Mouse (Mus musculus) liver, adult 2 months (tissue): Measurements from ENCODE around the gene Fbp1.

ENCODE experiments used
- CTCF ChIP-seq: fragments of 200-500 bp; IDR thresholded peaks from 2 replicates; pipeline ENCODE4 v1.5.1; 2011; ENCODE audit warnings: low read depth, low read length, control low read depth
- POLR2A ChIP-seq: fragments of 200-500 bp; IDR thresholded peaks from 2 replicates; pipeline ENCODE4 v1.6.1; 2011; ENCODE audit warnings: low read length, control low read depth; ENCODE audit not compliant: insufficient read depth; ENCODE audit errors: extremely low read depth

- no peak for TF ChIP-seq CTCF
- TF ChIP-seq POLR2A = no peak
Observed at GRCm38 (mm10) chr13:62909776-62910175, 21.7 kb upstream of the Fbp1 start.
